Mouse (Mus musculus) testis, adult 2 months (tissue): Measurements from ENCODE around the gene Wbp4.

Experiments
- CTCF ChIP-seq: fragments of 200-500 bp; IDR thresholded peaks from 2 replicates; pipeline ENCODE4 v1.5.1; 2012; ENCODE audit warnings: low read depth, mild to moderate bottlenecking, inconsistent platforms, low read length, moderate library complexity; ENCODE audit not compliant: control insufficient read depth, insufficient read depth, insufficient replicate concordance
- POLR2A ChIP-seq: fragments of 200-500 bp; IDR thresholded peaks from 2 replicates; pipeline ENCODE4 v1.6.1; 2012; ENCODE audit warnings: low read depth, mild to moderate bottlenecking, inconsistent platforms, low read length, moderate library complexity; ENCODE audit not compliant: control insufficient read depth

DNA sequence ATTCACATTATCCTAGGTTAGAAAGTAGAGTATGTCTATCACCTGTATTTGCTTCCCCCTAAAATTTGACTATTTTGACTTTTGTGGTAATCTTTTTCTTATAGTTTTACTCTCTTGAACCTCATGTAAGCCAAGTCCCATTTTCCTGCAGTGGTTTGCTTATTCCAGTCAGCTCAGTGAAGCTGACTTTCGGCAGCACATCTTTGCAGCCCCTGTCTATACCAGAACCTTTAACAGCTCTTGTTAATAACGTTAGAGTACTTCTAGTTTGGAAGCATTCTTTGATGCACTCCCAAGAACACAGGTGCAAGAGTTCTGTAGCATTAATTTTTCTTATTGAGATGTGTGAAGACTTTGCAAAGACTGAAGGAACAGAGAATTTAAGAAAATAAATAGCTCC lies 36.8 kb upstream of the Wbp4 start:
- no peak for TF ChIP-seq CTCF
- TF ChIP-seq POLR2A: no peak
